ENCODE assay signal across 8 mouse cellular contexts in genomic region chr16:91730446-91730845, GRCm38 (mm10). TPM values are rescaled to one million over a fixed set of nuclear protein-coding genes. Genes with fewer than 3 reads are reported as not detected.
DNase-seq lines count a peak whose midpoint lies in the region; ATAC-seq and TF ChIP-seq lines count a peak whose summit lies in the region.

No protein-coding gene starts in this region.

- peaks cover 40% of the 10 kb centered on the region for H3K4me1 ChIP-seq in heart, embryonic 10.5 days
- peaks cover 47% of the 10 kb centered on the region for H3K4me1 ChIP-seq in G1E (ENCODE audit: insufficient read depth, low read depth, low read length)
- peaks cover 33% of the 10 kb centered on the region for H3K4me1 ChIP-seq in forebrain, postnatal 0 days (ENCODE audit: insufficient read depth)
- H3K4me1 ChIP-seq in liver, embryonic 13.5 days (replicated peaks), result peaks cover 58% of the 10 kb centered on the region

- DNase-seq in heart, embryonic 10.5 days (ENCODE audit: low spot score), result no peak
- DNase-seq in heart, postnatal 25 days (ENCODE audit: low spot score), result no peak
- no peak for DNase-seq in G1E (ENCODE audit: low spot score)
- DNase-seq in forebrain, postnatal 0 days, result peak; percentile 45
- no peak for DNase-seq in liver, embryonic 13.5 days
- DNase-seq in ovary, postnatal 36 days (ENCODE audit: low spot score), result no peak
- no peak for DNase-seq in adrenal gland, adult 18-20 months (ENCODE audit: low spot score in 2 of 2)
- DNase-seq in left cerebral cortex, postnatal 4 days, result no peak

- no peak for ATAC-seq in G1E (ENCODE audit: extremely low read depth, insufficient number of reproducible peaks, low FRiP score, poor library complexity, severe bottlenecking)
- ATAC-seq in forebrain, postnatal 0 days, result no peak
- ATAC-seq in liver, embryonic 13.5 days (ENCODE audit: low read depth), result no peak

- intact Hi-C loops in heart, postnatal 25 days (cut with DNase I), result no loop called here
- intact Hi-C loops in left cerebral cortex, postnatal 4 days (cut with DNase I), result loop anchor here (5.0 to 10.0 kb wide), 2 partner anchors 64 to 177 kb away; no protein-coding TSS in a partner anchor

- peak overlapping the region; percentile 95 for H3K4me3 ChIP-seq in heart, embryonic 10.5 days
- peak overlapping the region; percentile 84 for H3K4me3 ChIP-seq in G1E (ENCODE audit: low read depth, low read length)
- peak overlapping the region; percentile 88 for H3K4me3 ChIP-seq in forebrain, postnatal 0 days (ENCODE audit: low read depth, low read length)
- H3K4me3 ChIP-seq in liver, embryonic 13.5 days (replicated peaks), result peak overlapping the region; percentile 78

- peak overlapping the region; percentile 85 for H3K9ac ChIP-seq in forebrain, postnatal 0 days
- H3K9ac ChIP-seq in liver, embryonic 13.5 days, result peak overlapping the region; percentile 76

- no peaks in the 10 kb centered on the region for H3K27me3 ChIP-seq in heart, embryonic 10.5 days (ENCODE audit: insufficient read depth, poor library complexity, severe bottlenecking)
- peaks cover 15% of the 10 kb centered on the region for H3K27me3 ChIP-seq in G1E (ENCODE audit: insufficient read depth, low read length)
- H3K27me3 ChIP-seq in forebrain, postnatal 0 days (ENCODE audit: insufficient read depth, low read length), result no peaks in the 10 kb centered on the region
- H3K27me3 ChIP-seq in liver, embryonic 13.5 days, result peaks cover 59% of the 10 kb centered on the region

- WGBS in heart, embryonic 10.5 days, result under 1% methylated on average over 11 of the region's 11 CpGs
- under 1% methylated on average over 11 of the region's 11 CpGs for WGBS in forebrain, postnatal 0 days
- WGBS in liver, embryonic 13.5 days (ENCODE audit: insufficient replicate concordance), result 3% methylated on average over 11 of the region's 11 CpGs

- TF ChIP-seq CTCF in G1E (IDR thresholded peaks at IDR 0.05; ENCODE audit: low read depth, low read length), result no peak
- no peak for TF ChIP-seq CTCF in forebrain, postnatal 0 days (IDR thresholded peaks at IDR 0.05; ENCODE audit: low read depth)

- no peaks in the 10 kb centered on the region for H3K9me3 ChIP-seq in heart, embryonic 10.5 days
- no peaks in the 10 kb centered on the region for H3K9me3 ChIP-seq in G1E (replicated peaks)
- no peaks in the 10 kb centered on the region for H3K9me3 ChIP-seq in forebrain, postnatal 0 days (ENCODE audit: low read length)
- H3K9me3 ChIP-seq in liver, embryonic 13.5 days (replicated peaks), result no peaks in the 10 kb centered on the region

- H3K4me2 ChIP-seq in forebrain, postnatal 0 days (ENCODE audit: low read depth), result peak overlapping the region; percentile 61
- H3K4me2 ChIP-seq in liver, embryonic 13.5 days, result peak overlapping the region; percentile 99

- no peaks in the 10 kb centered on the region for H3K36me3 ChIP-seq in heart, embryonic 10.5 days
- H3K36me3 ChIP-seq in G1E (replicated peaks), result peaks cover 17% of the 10 kb centered on the region
- no peaks in the 10 kb centered on the region for H3K36me3 ChIP-seq in forebrain, postnatal 0 days (ENCODE audit: insufficient read depth)
- H3K36me3 ChIP-seq in liver, embryonic 13.5 days, result peaks cover 5% of the 10 kb centered on the region; the same call in 1 of the 2 replicates

- peak overlapping the region; percentile 96 for H3K27ac ChIP-seq in heart, embryonic 10.5 days
- H3K27ac ChIP-seq in forebrain, postnatal 0 days (ENCODE audit: low read depth, low read length), result peak overlapping the region; percentile 99
- no peak overlapping the region for H3K27ac ChIP-seq in liver, embryonic 13.5 days

RNA-seq across cellular contexts. Expression of gene Itsn1, which starts 1.4 kb away (rescaled TPM):
- 26.0 and 26.5 TPM in 2 replicates for polyA plus RNA-seq in heart, embryonic 10.5 days (2016; fragmentation: Nextera tagmentation; extraction: Ambion mirVana)
- 10 to 100 TPM; 40.8 to 56.7 TPM for total RNA-seq in heart, postnatal 25 days (2021)
- 34.7 and 64.8 TPM in 2 replicates for total RNA-seq in G1E (2014; fragmentation: Nextera tagmentation)
- 30.1 and 32.6 TPM in 2 replicates for total RNA-seq in G1E (2017)
- 19.9 and 20.8 TPM in 2 replicates for polyA plus RNA-seq in G1E (2012)
- 79.2 and 90.5 TPM in 2 replicates for total RNA-seq in forebrain, postnatal 0 days (2014; rRNA removed)
- polyA plus RNA-seq in forebrain, postnatal 0 days (2015; fragmentation: Nextera tagmentation; extraction: Ambion mirVana), result 30.1 and 43.5 TPM in 2 replicates
- polyA plus RNA-seq in liver, embryonic 13.5 days (2015; fragmentation: Nextera tagmentation; extraction: Ambion mirVana), result 48.3 and 58.2 TPM in 2 replicates
- 10 to 100 TPM; 36.5 to 49.3 TPM for total RNA-seq in adrenal gland, adult 18-20 months (2021)
- 100 to 1,000 TPM; 200 to 212 TPM for total RNA-seq in left cerebral cortex, postnatal 4 days (2021)

RNA-seq across cellular contexts. Expression of gene Cryzl1, which starts 1.7 kb away (rescaled TPM):
- polyA plus RNA-seq in heart, embryonic 10.5 days (2016; fragmentation: Nextera tagmentation; extraction: Ambion mirVana), result 58.0 and 60.3 TPM in 2 replicates
- 10 to 100 TPM; 22.7 to 24.7 TPM for total RNA-seq in heart, postnatal 25 days (2021)
- 148 and 165 TPM in 2 replicates for total RNA-seq in G1E (2014; fragmentation: Nextera tagmentation)
- total RNA-seq in G1E (2017), result 171 and 188 TPM in 2 replicates
- polyA plus RNA-seq in G1E (2012), result 3.5 and 5.1 TPM in 2 replicates
- 62.5 and 69.5 TPM in 2 replicates for total RNA-seq in forebrain, postnatal 0 days (2014; rRNA removed)
- polyA plus RNA-seq in forebrain, postnatal 0 days (2015; fragmentation: Nextera tagmentation; extraction: Ambion mirVana), result 94.8 and 97.1 TPM in 2 replicates
- 39.6 and 40.0 TPM in 2 replicates for polyA plus RNA-seq in liver, embryonic 13.5 days (2015; fragmentation: Nextera tagmentation; extraction: Ambion mirVana)
- total RNA-seq in adrenal gland, adult 18-20 months (2021), result 10 to 100 TPM; 45.9 TPM
- 10 to 100 TPM; 94.0 to 95.0 TPM for total RNA-seq in left cerebral cortex, postnatal 4 days (2021)

RNA-seq across cellular contexts. Expression of gene Donson, which starts 41.9 kb away (rescaled TPM):
- 20.7 and 30.3 TPM in 2 replicates for polyA plus RNA-seq in heart, embryonic 10.5 days (2016; fragmentation: Nextera tagmentation; extraction: Ambion mirVana)
- total RNA-seq in heart, postnatal 25 days (2021), result 1 to 10 TPM; 2.5 to 3.7 TPM
- 42.7 and 80.4 TPM in 2 replicates for total RNA-seq in G1E (2014; fragmentation: Nextera tagmentation)
- total RNA-seq in G1E (2017), result 37.6 and 38.1 TPM in 2 replicates
- 18.9 and 20.3 TPM in 2 replicates for polyA plus RNA-seq in G1E (2012)
- total RNA-seq in forebrain, postnatal 0 days (2014; rRNA removed), result 21.9 and 25.8 TPM in 2 replicates
- 9.8 and 12.3 TPM in 2 replicates for polyA plus RNA-seq in forebrain, postnatal 0 days (2015; fragmentation: Nextera tagmentation; extraction: Ambion mirVana)
- polyA plus RNA-seq in liver, embryonic 13.5 days (2015; fragmentation: Nextera tagmentation; extraction: Ambion mirVana), result 33.9 and 36.7 TPM in 2 replicates
- total RNA-seq in adrenal gland, adult 18-20 months (2021), result 1 to 10 TPM; 7.5 to 7.8 TPM
- 10 to 100 TPM; 32.8 to 37.1 TPM for total RNA-seq in left cerebral cortex, postnatal 4 days (2021)
